Mouse (Mus musculus) megakaryocyte, embryonic 14.5 days (primary cell): Measurements from ENCODE around the gene Sf1.

Source experiments
- FLI1 ChIP-seq: IDR thresholded peaks from 2 replicates; pipeline ENCODE4 v1.6.1; 2012; ENCODE audit warnings: low read length, inconsistent platforms, mixed read lengths
- GATA1 ChIP-seq: IDR thresholded peaks from 3 replicates; pipeline ENCODE4 v1.6.1; 2012; ENCODE audit warnings: mixed read lengths, low read length, inconsistent platforms, borderline replicate concordance

DNA sequence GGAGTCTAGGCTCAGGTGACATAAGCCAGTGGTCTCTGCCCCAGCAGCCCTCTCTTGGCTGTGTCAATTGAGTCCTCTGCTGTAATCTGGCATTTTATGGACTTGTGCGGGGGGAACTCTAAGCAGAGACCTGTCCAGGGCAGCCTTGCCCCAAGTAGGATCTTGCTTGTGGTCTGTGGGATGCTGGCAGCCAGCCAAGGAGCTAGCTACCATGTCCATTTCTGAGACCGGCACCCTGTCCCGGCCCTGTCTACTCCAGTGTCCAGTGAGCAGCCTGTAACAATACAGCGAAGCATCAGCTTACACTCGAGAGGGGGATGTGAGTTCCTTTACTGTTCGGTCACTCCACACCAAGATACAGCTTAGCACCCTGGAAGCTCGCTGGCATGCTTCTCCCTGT is 9.5 kb upstream of the Sf1 start:
- TF ChIP-seq GATA1 (no peak), FLI1 (no peak)
